Mouse (Mus musculus) gastrocnemius, adult 8-10 months (tissue): Measurements from ENCODE around the gene Spef1. TPM values are rescaled to one million over a fixed set of nuclear protein-coding genes. Genes with fewer than 3 reads are reported as not detected.
A peak's percentile ranks its signal among the peaks of the same experiment; 100 is the strongest.

Experiments used
- DNase-seq, 2 experiments: peaks; one replicate each; pipeline ENCODE4 v3.0.0; 2022; ENCODE audit warnings: low spot score in 2 of 2
- total RNA-seq, 4 experiments: library from RNA; stranded (reverse); gene quantifications; 2 replicates each; pipeline ENCODE4 v1.2.4; 2022

Spef1 gene
- total RNA-seq, 4 experiments from 2014 or later: 0.94 to 1.7 (median 1.5) TPM

- no peak for DNase-seq
Measured at GRCm38 (mm10) chr2:131175286-131175944, 11.7 kb downstream of the Spef1 start.

DNA sequence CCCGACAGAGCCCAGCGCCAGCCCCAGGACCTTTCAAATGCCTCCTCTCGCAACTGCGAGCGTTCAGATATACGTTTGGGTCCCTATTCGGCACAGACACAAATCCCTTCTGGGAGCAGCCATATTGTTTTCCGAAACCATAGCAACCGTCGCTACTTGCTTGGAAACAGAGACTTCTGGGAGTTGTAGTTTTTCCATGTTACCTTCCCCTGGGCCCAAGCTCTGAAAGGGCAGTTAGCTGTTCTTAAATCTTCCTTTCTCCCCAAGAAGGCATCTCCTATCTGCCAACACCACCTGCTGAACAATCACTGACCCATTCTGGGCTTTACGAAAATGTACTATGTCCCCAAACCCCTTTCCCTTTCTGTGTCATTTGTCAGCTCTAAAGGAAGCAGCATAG, 12.4 kb downstream of the Spef1 start:
- DNase-seq: peak; percentile 30 to 37

GRCm38 (mm10) chr2:131172322-131172721, 14.8 kb downstream of the Spef1 start:
- DNase-seq: no peak

GRCm38 (mm10) chr2:131171401-131172104, 15.5 kb downstream of the Spef1 start:
- peak; percentile 28 to 46 for DNase-seq

DNA sequence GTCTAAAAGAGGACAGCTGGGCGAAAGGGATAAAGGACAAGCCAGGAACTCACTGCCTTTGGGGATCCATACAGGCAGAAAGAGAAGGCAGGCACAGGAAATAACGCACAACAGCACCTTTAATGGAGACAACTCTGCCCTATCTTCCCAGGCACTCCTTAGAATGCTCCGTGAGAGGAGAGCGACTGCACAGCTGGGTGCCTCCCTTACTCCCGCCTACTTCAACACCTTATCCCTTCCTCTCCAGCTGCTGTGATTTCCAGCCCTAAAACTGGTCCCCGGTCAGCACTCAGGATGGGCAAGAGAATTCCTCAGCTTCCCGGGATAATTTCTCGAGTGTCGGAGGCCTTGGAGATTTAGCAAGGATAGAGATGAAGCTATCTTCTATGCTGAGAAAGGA, 16.1 kb downstream of the Spef1 start:
- DNase-seq: no peak

GRCm38 (mm10) chr2:131168914-131169313, 18.2 kb downstream of the Spef1 start:
- DNase-seq: no peak

GRCm38 (mm10) chr2:131167984-131168383, 19.1 kb downstream of the Spef1 start:
- DNase-seq: no peak

- no peak for DNase-seq
Measured at GRCm38 (mm10) chr2:131166172-131166571, 20.9 kb downstream of the Spef1 start.

DNA sequence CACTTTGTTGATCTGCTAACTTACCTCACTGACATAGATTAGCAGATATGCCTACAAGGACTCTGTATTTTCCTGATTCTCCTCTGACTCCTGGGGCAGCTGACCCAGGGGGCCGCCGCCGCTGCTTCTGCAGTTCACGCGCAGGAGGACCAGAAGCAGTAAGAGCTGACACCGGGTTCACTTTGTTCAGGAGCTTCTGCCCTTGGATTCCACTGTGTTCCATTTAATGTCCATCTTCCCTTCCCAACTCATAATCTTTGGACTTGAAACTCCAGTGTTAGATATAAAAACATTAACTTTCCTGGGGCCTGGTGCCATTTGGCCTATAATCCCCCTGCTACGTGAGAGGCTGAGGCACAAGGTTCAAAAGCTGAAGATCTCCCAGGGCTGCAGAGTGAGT, 23.2 kb downstream of the Spef1 start:
- no peak for DNase-seq

DNA sequence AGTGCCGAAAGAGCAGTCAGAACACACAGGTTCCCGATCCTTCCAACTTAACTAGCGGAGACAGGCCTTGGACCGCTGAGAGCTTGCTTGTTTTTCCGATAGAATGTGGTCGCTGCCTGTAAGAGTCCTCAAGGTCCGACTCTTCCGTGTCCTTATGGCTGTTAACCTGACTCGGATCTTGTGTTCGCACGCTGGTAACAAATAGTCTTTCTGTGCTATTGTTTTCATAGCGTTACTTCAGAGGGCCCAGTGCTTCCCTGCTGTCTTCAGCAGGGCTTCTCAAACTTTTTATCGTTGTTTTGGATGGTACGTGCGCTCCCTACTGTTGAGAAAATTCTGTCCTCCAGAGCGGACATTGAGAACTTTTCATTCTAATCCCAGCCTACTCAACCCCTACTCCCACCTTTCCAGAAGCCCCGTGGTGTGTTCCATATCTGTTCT, 26.4 kb downstream of the Spef1 start:
- DNase-seq: no peak

DNA sequence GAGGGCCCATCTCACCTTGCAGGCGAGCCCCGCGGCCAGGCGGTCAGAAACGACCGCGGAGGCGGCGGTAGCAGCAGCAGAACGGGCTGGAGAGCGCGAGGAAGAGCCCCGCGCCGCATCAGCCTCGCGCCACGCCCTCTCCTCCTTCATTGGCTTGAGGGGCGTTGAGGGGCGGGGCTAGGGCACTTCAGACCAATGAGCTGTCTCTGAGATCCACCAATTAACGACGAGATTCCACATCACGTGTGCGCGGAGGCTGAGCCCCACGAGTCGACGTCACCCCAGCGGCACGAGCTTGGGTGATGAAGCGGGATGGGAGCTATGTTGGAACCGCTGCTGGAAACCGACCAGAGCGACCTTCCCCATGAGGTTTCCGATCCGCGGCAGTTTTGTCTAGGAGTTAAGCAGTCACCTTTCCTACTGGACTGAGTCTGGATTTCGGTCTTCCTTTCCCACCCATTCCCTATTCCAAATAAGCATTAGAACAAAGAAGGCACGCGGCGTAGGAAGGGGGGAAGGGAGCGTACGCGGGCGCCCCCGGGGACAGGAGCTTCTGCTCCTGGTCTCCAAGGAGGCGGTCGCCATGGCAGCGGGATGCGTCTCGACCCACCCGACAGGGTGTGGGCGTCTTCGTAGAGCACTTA, 27.0 kb downstream of the Spef1 start, which contains the start of gene 1700037H04Rik:
Gene 1700037H04Rik, minus strand, starts transcription at position 144 of the 644 bp plus-strand sequence.
- DNase-seq: peak; percentile 92 to 95

DNA sequence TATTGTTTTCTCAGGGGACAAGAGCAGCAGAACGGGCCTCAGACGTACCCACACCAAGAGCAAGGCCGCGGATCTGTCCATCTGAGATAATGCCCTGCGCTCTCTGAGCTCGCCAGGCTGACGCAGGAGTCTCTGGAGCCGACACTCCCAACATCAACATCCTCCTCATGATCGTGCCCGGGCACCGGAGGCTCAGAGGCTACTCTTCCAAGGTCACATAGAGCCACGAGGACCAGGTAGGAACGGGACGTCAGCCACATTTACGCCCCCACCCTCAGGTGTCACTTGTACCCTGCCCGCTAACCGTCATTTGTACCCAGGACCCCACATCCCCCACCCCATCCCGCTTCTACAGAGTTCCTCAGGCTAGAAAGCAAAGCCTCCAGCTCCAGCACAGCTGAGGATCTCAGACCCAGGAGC, 27.6 kb downstream of the Spef1 start:
- DNase-seq: no peak

- no peak for DNase-seq
Measured at GRCm38 (mm10) chr2:131156987-131157386, 30.1 kb downstream of the Spef1 start.

DNA sequence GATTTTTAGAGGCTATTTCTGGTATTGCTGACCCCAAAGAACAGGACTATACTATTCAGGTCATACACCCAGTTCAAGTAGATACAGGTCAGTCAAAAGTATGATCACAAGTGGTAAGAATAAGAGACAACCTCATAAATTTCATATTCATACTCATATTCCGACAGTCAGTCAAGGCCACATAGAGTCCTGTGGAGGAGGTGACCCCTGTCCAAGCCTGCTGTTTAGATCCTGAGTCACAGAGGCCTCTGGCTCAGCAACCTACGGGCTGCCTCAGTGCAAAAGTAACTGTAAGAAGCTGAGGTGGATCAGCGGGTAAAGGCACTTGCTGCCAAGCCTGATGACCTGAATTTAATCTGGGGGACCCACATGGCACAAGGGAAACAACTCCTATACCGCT, 33.0 kb downstream of the Spef1 start:
- no peak for DNase-seq

GRCm38 (mm10) chr2:131152166-131152730, 34.8 kb downstream of the Spef1 start:
- no peak for DNase-seq

DNA sequence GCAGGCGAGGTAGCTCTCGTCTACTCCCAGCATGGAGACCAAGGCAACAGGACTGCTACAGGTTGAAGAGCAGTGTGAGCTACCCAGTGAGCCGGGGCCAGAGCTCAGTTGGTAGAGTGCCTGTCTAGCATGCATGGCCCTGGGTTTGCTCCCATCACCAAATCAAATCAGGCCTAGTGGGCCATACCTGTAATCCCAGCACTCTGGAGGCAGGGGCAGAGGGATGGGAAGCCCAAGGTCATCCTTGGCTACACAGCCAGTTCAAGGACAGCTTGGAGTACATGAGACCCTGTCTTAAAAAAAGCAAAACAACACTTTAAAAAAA, 37.9 kb downstream of the Spef1 start:
- DNase-seq: no peak

DNA sequence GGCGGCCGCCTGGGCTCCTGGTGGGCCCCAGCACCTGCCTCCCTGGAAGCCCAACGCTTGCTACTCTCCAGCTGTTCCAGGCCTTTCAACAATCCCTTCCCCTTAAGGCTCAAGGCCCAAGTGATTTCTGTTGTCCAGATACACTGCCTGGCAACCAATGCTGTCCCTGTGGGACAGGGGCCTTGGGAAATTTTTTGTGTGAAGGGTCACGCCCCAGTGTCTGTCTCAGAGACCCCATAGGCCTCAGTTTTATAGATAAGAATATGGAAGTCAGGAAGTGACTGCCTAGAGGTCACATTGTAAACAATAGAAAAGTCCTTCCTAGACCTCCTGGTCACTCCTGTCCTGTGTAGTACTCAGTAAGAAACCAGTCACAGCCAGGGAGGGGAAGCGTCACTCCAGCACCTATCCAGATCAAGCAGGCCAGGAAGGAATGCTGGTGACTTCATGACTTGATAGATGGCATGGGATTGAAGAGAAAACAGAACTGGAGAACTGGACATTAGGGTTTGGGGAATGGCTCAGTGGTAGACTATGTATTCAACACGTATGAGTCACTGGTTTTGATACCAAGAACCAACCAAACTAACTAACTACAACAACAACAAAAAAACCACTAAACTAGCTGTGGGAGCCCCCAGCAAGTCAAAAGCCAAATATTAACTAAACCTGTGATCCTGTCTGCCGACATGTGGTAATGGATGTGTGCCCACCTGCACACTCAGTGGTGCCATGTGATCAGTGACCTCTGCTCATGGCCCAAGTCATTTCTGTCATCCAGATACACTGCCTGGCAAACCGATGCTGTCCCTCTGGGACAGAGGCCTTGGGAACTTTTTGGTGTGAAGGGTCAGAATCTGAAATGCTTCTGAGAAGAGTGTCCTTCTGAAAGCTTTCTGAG, 38.5 kb downstream of the Spef1 start:
- no peak for DNase-seq

DNA sequence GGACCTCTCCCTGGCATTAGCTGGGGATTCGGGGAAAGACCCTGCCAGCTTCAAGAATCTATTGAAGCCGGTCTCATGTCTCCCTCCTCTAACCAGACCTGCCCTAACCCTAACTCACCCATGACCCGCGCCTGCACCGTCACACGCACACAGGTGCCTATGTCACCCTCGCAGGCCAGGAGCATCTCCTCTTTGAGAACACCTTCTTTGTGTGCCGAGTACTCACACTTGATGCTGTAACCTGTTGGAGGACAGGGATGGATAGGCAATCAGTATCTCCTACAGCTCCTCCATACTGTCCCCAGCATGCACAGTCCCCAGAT, 40.1 kb downstream of the Spef1 start:
- no peak for DNase-seq

DNA sequence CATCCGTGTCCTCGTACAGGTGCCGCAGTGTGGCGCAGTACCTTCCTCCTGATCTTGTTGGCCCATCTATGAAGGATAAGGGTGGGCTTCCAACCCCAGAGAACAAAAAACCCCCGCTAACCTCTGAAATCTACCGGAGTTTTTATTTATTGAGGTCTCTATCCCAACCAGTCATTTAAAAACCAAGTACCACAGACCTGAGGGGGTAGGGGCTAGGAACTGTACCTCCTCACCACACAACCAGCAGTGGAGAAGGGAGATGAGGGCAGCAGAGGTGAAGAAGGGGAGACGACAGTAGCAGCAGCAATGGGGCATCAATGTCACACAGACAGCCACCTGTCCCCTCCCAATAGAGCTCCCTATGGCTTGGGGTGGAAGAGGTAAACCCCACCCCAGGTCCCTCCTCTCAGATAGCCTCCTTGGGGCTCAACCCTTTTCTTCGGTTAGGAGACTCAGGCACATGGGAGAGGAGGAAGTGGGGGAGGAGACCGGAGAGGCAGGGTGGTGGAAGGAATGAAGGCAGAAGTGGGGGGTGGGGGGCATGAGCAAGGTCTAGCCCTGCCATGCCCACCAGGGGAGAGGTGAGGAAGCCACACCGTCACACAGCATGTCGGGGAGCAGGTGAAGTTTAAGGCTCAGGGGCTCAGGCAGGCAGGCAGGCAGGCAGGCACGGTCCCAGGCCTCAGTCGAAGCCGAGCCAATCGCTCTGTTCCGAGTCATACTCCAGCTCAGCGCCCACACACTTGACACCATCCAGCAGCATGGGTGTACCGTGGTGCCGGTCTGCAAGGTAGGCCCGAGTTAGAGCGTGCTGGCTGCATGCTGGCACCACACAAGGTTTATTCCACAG, 40.7 kb downstream of the Spef1 start:
- no peak for DNase-seq

DNA sequence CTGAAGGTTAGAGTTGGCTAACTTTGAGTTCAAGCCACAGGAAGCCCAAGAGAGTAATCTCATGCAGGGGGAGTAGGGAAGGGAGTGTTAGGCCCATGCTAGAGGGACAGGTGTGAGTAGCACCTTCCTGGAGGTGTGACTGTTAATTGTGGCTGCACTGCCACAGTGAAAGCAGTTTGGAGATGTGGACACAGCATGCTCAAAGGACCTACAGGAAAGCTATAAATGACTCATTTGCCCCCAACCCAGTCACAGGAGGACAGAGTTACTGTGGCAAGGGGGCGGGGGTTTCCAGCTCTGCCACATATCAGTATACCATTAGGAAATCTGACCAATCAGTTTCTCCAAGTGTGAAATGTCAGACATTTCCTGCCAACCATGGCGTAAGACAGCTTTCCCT, 41.5 kb downstream of the Spef1 start:
- no peak for DNase-seq
